Mouse (Mus musculus): ENCODE data around the gene Cep295. TPM values are rescaled to one million over a fixed set of nuclear protein-coding genes. Genes with fewer than 3 reads are reported as not detected.

The Cep295 gene
- total RNA-seq, 2 experiments from 2014 or later, result 19.7 to 20.0 TPM

Small RNA genes within 50 kb of the gene (microRNA-seq; reads per million reads assigned to microRNA genes)
- gene Gm49349 (0 reads per million in 2 experiments), gene mmu-mir-7650 (0 reads per million in 2 experiments)

Other genes with a start within 250 kb of the Cep295 start
- not detected for gene Hephl1, start 245.7 kb downstream of the Cep295 start, total RNA-seq (2021)
- 10 to 100 TPM in 1 of 2 experiments, 1 to 10 TPM in 1; 9.9 to 11.4 TPM for gene Vstm5, start 118.7 kb downstream of the Cep295 start, total RNA-seq (2021)
- 10 to 100 TPM; 33.0 to 35.4 TPM for gene Med17, start 77.9 kb downstream of the Cep295 start, total RNA-seq (2021)
- gene Taf1d, start 51.6 kb downstream of the Cep295 start, total RNA-seq (2021), result 10 to 100 TPM; 21.7 to 36.3 TPM
- gene 4931406C07Rik, start 51.3 kb downstream of the Cep295 start, total RNA-seq (2021), result 10 to 100 TPM; 15.1 to 18.3 TPM
- 1 to 10 TPM; 3.4 to 3.7 TPM for gene Smco4, start 135.6 kb upstream of the Cep295 start, total RNA-seq (2021)